Mouse (Mus musculus) T-helper 17 cell (primary cell): Measurements from ENCODE around the gene Rps6ka2.

Source experiments
- in situ Hi-C, 2 experiments: fragments of 300-600 bp; cut with MboI, MseI; formaldehyde crosslinking; loops; 1 replicate in 1 of 2; 2 replicates in 1 of 2; pipeline ENCODE4 v1.15.1; 2025; ENCODE audit warnings: high pct_unique_total_duplicates in 2 of 2

Rps6ka2 gene

DNA sequence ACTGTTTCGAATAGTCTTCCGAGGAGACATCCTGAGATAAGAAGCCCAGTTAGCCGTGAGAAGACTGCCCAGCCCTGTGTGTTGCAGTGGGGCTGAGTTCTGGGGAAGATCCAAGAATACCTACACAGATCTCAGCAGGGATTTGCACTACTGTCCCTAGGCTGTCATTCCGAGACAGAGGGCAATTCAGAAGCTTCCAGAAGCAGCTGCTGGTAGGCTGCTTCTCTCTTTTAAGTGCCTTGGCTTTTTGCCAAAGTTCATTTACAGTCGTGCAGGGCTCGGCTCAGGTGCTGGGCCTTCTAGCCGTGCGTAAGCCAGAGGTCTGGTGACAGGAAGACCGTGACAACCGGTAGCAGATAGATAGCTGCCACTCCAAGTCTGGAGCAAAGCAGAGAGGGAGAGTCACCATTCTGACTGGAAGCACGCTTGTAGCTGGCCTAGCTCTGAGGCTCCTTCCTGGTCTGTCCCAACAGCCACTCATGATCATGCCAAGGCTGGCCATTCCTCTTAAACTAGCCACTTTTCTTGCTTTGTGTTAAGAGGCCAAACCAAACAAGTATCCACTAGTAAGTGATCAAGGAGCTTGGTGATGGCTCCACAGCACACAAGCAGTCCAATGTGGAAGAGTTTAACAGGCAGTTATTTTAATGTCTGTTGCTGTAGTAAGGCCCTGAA, 49.3 kb downstream of the Rps6ka2 start:
- in situ Hi-C loops, result no loop called here

- in situ Hi-C loops, result no loop called here
Observed at GRCm38 (mm10) chr17:7221310-7221709, 51.4 kb downstream of the Rps6ka2 start.

GRCm38 (mm10) chr17:7222198-7222597, 52.3 kb downstream of the Rps6ka2 start:
- in situ Hi-C loops, result no loop called here

DNA sequence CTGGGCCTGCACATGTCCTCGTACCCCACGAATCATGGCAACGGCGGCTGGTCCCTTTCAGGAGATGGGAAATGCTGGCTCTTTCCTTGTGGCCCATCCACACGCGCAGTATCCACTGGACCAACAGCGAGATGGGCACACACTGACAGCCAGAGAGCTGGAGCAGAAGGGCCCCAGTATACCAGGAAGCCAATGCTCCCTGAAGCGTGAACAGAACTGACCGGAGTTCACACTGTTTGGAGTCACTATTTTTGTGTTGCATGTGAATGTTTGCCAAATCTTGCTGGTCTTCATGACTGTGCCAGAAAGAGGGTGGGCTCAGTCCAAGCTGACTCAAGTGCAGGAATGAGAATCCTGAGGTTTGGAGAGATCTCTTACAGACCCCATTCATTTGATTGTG, 58.6 kb downstream of the Rps6ka2 start:
- in situ Hi-C loops, result no loop called here

GRCm38 (mm10) chr17:7231312-7231711, 61.4 kb downstream of the Rps6ka2 start:
- in situ Hi-C loops, result no loop called here

- in situ Hi-C loops, result no loop called here
Observed at GRCm38 (mm10) chr17:7231790-7232189, 61.9 kb downstream of the Rps6ka2 start.

- in situ Hi-C loops, result no loop called here
Observed at GRCm38 (mm10) chr17:7232400-7232799, 62.5 kb downstream of the Rps6ka2 start.

- in situ Hi-C loops, result no loop called here
Observed at GRCm38 (mm10) chr17:7233197-7233596, 63.3 kb downstream of the Rps6ka2 start.

DNA sequence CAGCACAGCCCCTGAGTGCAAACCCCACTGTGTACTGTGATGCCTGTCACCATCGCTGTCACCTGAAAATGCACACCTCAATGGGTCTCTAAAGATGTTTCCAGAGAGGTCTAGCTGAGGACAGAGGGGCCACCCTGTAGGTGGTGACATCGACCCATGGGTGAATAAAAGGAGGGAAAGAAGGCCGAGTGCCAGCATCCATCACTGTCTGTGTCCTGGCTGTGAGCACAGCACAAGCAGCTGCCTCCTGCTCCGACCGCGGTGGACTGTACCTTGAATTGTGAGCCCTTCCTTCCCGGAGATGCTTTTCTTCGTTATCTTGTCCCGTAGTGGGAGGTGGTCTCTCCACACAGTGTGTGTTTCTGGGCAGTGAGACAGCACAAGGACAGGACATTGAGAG, 67.8 kb downstream of the Rps6ka2 start:
- in situ Hi-C loops, result no loop called here

DNA sequence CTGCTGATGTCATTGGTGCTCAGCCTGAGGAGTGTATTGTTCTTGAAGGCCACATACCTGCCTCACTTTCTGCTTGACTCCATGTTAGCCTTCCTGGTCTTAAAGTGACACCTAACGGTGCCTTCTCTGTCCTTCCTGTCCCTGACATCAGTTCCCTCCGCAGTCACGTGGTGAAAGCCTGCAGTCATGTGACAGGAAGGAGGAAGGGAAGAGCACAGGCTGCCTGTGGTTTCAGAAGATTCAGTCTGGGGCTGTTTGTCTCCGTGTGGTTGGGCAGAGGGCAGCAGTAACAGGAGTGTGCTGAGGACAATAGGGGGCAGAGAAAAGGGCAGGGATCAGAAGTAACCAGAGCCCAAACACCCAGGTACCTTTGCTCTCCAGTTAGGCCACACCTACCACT, 68.9 kb downstream of the Rps6ka2 start:
- in situ Hi-C loops, result no loop called here

- in situ Hi-C loops, result no loop called here
Observed at GRCm38 (mm10) chr17:7240526-7240925, 70.6 kb downstream of the Rps6ka2 start.

DNA sequence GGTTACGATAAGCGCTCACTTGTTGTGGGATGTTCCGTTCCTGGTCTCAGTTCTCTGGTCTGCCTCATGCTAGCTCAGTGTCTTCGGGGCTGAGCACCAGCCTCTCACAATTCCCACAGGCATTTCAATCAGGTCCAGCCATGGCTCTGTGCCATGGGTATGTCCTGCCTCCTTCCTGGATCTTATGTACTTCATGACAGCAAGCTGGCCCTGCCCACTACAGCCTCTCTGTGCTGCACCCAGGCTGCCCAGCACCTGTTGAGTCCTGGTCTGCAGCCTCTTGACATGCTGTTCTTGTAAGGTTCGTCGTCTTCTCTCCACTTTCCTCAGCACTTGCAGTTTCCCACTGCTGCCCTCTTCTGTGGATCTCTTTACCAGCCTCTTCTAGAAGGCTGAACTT, 75.2 kb downstream of the Rps6ka2 start:
- in situ Hi-C loops, result no loop called here

DNA sequence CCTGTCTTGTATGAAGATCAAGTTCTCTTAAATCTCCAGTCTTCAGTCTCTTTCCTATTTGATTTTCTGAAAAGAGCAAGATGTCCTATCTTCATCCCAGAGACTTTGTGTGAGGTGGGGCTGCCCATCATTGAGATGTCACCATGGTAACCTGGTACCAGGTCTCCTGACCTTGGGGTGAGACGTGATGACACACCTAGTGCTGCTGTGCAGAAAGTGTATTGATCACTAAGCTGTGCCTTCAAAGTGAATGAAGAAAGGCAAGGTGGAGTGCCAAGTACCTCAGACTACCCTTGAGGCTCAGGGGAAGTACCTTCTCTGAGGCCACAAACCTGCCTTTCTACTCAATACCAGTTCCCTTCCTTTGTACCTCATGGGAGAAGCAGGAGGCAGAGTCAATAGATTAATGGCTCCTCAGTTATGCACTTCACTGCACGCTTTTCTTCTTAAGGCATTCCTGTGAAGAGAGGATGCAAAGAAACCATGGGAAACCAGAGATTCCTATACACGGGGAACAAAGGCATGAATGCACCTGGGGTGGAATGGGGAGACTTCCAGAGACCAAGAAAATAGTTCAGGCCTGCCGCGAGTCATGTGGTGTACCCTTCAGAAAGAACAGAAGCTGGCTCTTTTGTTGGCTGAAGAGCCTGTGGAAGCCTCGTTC, 77.1 kb downstream of the Rps6ka2 start:
- in situ Hi-C loops, result no loop called here

- in situ Hi-C loops, result loop anchor here (10.0 to 25.0 kb wide), 2 partner anchors 274 to 762 kb away; no protein-coding TSS in a partner anchor
Observed at GRCm38 (mm10) chr17:7250373-7250772, 80.5 kb downstream of the Rps6ka2 start.

DNA sequence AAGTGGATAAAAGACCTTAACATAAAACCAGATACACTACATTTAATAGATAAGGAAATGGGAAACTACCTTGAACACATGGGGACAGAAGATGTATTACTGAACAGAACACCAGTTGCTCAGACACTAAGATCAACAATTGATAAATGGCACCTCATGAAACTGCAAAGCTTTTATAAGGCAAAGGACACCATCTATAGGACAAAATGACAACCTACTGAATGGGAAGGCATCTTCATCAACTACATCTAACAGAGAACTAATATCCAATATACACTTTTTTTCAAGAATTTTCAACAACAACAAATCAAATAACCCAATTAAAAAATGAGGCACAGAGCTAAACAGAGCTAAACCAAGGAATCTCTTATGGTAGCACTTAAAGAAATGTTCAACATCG, 87.3 kb downstream of the Rps6ka2 start:
- in situ Hi-C loops, result loop anchor here (10.0 to 25.0 kb wide), 2 partner anchors 268 to 755 kb away; no protein-coding TSS in a partner anchor

- in situ Hi-C loops, result loop anchor here (10.0 to 25.0 kb wide), 2 partner anchors 266 to 753 kb away; no protein-coding TSS in a partner anchor
Observed at GRCm38 (mm10) chr17:7258748-7259359, 88.9 kb downstream of the Rps6ka2 start.

- in situ Hi-C loops, result loop anchor here in 1 of 2 experiments (25.0 kb wide), 1 partner anchor 752 kb away; no protein-coding TSS in a partner anchor
Observed at GRCm38 (mm10) chr17:7260360-7260759, 90.4 kb downstream of the Rps6ka2 start.

- in situ Hi-C loops, result loop anchor here in 1 of 2 experiments (25.0 kb wide), 1 partner anchor 750 kb away; no protein-coding TSS in a partner anchor
Observed at GRCm38 (mm10) chr17:7262056-7262455, 92.1 kb downstream of the Rps6ka2 start.

- in situ Hi-C loops, result loop anchor here in 1 of 2 experiments (25.0 kb wide), 1 partner anchor 750 kb away; no protein-coding TSS in a partner anchor
Observed at GRCm38 (mm10) chr17:7262620-7263019, 92.7 kb downstream of the Rps6ka2 start.

- in situ Hi-C loops, result loop anchor here in 1 of 2 experiments (25.0 kb wide), 1 partner anchor 748 kb away; no protein-coding TSS in a partner anchor
Observed at GRCm38 (mm10) chr17:7264610-7265009, 94.7 kb downstream of the Rps6ka2 start.

GRCm38 (mm10) chr17:7265291-7265690, 95.4 kb downstream of the Rps6ka2 start:
- in situ Hi-C loops, result loop anchor here in 1 of 2 experiments (25.0 kb wide), 1 partner anchor 747 kb away; no protein-coding TSS in a partner anchor
